Mouse (Mus musculus) bone marrow macrophage, adult 2 months (primary cell): Measurements from ENCODE around the gene Rcbtb2.

ENCODE experiments used
- CTCF ChIP-seq: IDR thresholded peaks from 2 replicates; pipeline ENCODE4 v1.5.1; 2012; ENCODE audit warnings: low read depth, mild to moderate bottlenecking, low read length, moderate library complexity
- POLR2A ChIP-seq: IDR thresholded peaks from 2 replicates; pipeline ENCODE4 v1.6.1; 2012; ENCODE audit warnings: mild to moderate bottlenecking, low read depth, low read length, borderline replicate concordance

DNA sequence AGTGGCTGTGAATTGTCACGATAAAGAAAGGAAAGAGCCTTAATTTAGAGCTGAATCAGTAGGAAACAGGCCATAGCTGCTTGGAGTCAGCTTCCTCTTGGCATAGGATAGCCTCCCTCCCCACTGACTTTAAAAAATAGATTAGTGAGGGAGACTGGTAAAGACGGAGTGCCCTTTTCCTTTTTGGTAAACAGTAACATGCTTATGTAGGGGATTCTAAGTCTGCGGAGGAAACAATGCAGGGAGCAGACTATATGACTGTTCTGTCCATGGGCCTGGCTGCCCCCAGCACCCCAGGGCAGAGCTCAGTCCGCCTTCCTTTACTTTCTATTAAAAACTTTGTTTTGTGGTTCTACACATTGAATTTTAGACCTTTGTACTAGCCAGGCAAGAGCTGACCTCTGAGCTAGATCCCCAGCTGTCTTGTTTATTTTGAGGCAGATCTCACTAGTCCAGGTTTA lies 56.4 kb downstream of the Rcbtb2 start:
- no peak for TF ChIP-seq CTCF
- TF ChIP-seq POLR2A, result no peak
